ENCODE assay signal across 8 mouse cellular contexts in genomic region chr17:86755581-86756195, GRCm38 (mm10). TPM values are rescaled to one million over a fixed set of nuclear protein-coding genes. Genes with fewer than 3 reads are reported as not detected.
DNase-seq lines count a peak whose midpoint lies in the region; ATAC-seq and TF ChIP-seq lines count a peak whose summit lies in the region.

No protein-coding gene starts in this region.

- peak overlapping the region; percentile 85 for H3K4me2 ChIP-seq in forebrain, embryonic 13.5 days
- peak overlapping the region; percentile 91 for H3K4me2 ChIP-seq in limb, embryonic 11.5 days (ENCODE audit: low read depth, severe bottlenecking)

- no peak for DNase-seq in left cerebral cortex, adult 2 months (ENCODE audit: extremely low spot score in 1 of 2, low spot score in 2 of 2)
- no peak for DNase-seq in left cerebral cortex, postnatal 36 days (ENCODE audit: low spot score in 2 of 2)
- DNase-seq in limb, embryonic 11.5 days (ENCODE audit: low spot score), result peak; percentile 31
- DNase-seq in MN1 (ENCODE audit: low spot score), result no peak
- no peak for DNase-seq in adrenal gland, adult 18-20 months (ENCODE audit: low spot score in 2 of 2)

- WGBS in forebrain, embryonic 13.5 days, result 19% methylated on average over 11 of the region's 11 CpGs
- WGBS in limb, embryonic 11.5 days, result 17% methylated on average over 11 of the region's 11 CpGs
- WGBS in olfactory bulb, adult 2 months, result 53% methylated on average over 11 of the region's 11 CpGs

- peak overlapping the region; percentile 52 for H3K4me3 ChIP-seq in left cerebral cortex, adult 2 months
- H3K4me3 ChIP-seq in forebrain, embryonic 13.5 days, result peak overlapping the region; percentile 48; the same call in 1 of the 2 replicates
- H3K4me3 ChIP-seq in limb, embryonic 11.5 days (ENCODE audit: low read depth, low read length), result peak overlapping the region; percentile 49; the same call in 1 of the 2 replicates
- H3K4me3 ChIP-seq in olfactory bulb, adult 2 months (ENCODE audit: insufficient read depth, low read depth, low read length), result peak overlapping the region; percentile 54

- TF ChIP-seq CTCF in left cerebral cortex, adult 2 months (IDR thresholded peaks at IDR 0.05), result no peak
- TF ChIP-seq CTCF in olfactory bulb, adult 2 months (IDR thresholded peaks at IDR 0.05; ENCODE audit: insufficient read depth, low read depth, low read length), result no peak

- H3K27ac ChIP-seq in left cerebral cortex, adult 2 months, result peak overlapping the region; percentile 80
- H3K27ac ChIP-seq in forebrain, embryonic 13.5 days, result no peak overlapping the region
- no peak overlapping the region for H3K27ac ChIP-seq in limb, embryonic 11.5 days (replicated peaks; ENCODE audit: low read depth, low read length)
- H3K27ac ChIP-seq in olfactory bulb, adult 2 months (ENCODE audit: insufficient read depth, low read depth, low read length), result no peak overlapping the region

- no peaks in the 10 kb centered on the region for H3K9me3 ChIP-seq in forebrain, embryonic 13.5 days (replicated peaks)
- no peaks in the 10 kb centered on the region for H3K9me3 ChIP-seq in limb, embryonic 11.5 days (ENCODE audit: control insufficient read depth, low read length)

- peaks cover 29% of the 10 kb centered on the region for H3K4me1 ChIP-seq in forebrain, embryonic 13.5 days
- H3K4me1 ChIP-seq in limb, embryonic 11.5 days (ENCODE audit: control insufficient read depth, insufficient read depth, low read length), result peaks cover 9% of the 10 kb centered on the region; the same call in 1 of the 2 replicates
- H3K4me1 ChIP-seq in olfactory bulb, adult 2 months (ENCODE audit: control insufficient read depth, insufficient read depth, low read length), result peaks cover 26% of the 10 kb centered on the region

- intact Hi-C loops in left cerebral cortex, adult 2 months (cut with DNase I), result loop anchor here (5.0 kb wide), 2 partner anchors 47 to 142 kb away; no protein-coding TSS in a partner anchor
- intact Hi-C loops in left cerebral cortex, postnatal 36 days (cut with DNase I), result loop anchor here (2.0 to 10.0 kb wide), 4 partner anchors 27 to 221 kb away; no protein-coding TSS in a partner anchor

- TF ChIP-seq POLR2A in olfactory bulb, adult 2 months (IDR thresholded peaks at IDR 0.05; ENCODE audit: insufficient read depth, low read depth, low read length), result no peak

- no peaks in the 10 kb centered on the region for H3K36me3 ChIP-seq in forebrain, embryonic 13.5 days (ENCODE audit: poor library complexity, severe bottlenecking)
- no peaks in the 10 kb centered on the region for H3K36me3 ChIP-seq in limb, embryonic 11.5 days (ENCODE audit: control insufficient read depth, insufficient read depth, low read length)

- H3K27me3 ChIP-seq in forebrain, embryonic 13.5 days, result peaks cover 70% of the 10 kb centered on the region
- H3K27me3 ChIP-seq in limb, embryonic 11.5 days (ENCODE audit: control insufficient read depth, insufficient read depth, low read length), result peaks cover 21% of the 10 kb centered on the region

- ATAC-seq in forebrain, embryonic 13.5 days, result no peak
- no peak for ATAC-seq in limb, embryonic 11.5 days (ENCODE audit: insufficient number of reproducible peaks, low FRiP score, low TSS enrichment, low read depth)
- no peak for ATAC-seq in activated CD4-positive, CD25-positive, alpha-beta regulatory T cell, adult 4 months

- no peak overlapping the region for H3K9ac ChIP-seq in forebrain, embryonic 13.5 days
- no peak overlapping the region for H3K9ac ChIP-seq in limb, embryonic 11.5 days (ENCODE audit: low read length)

RNA-seq across cellular contexts. Expression of gene Epas1, which starts 2.2 kb away (rescaled TPM):
- 10 to 100 TPM; 93.6 to 97.0 TPM for total RNA-seq in left cerebral cortex, adult 2 months (2021)
- 10 to 100 TPM; 82.2 to 94.0 TPM for total RNA-seq in left cerebral cortex, postnatal 36 days (2021)
- polyA plus RNA-seq in forebrain, embryonic 13.5 days (2015; fragmentation: Nextera tagmentation; extraction: Ambion mirVana), result 3.2 and 3.5 TPM in 2 replicates
- 6.5 and 7.9 TPM in 2 replicates for polyA plus RNA-seq in limb, embryonic 11.5 days (2014; fragmentation: Nextera tagmentation; extraction: Ambion mirVana)
- polyA plus RNA-seq in olfactory bulb, adult 2 months (2012; ENCODE audit: insufficient read depth, insufficient read length, low replicate concordance, missing spikeins), result not detected in 2 replicates
- polyA plus RNA-seq in activated CD4-positive, CD25-positive, alpha-beta regulatory T cell, adult 4 months (2017; shearing (Covaris generic)), result 1 to 10 TPM; 2.1 to 3.8 TPM
- 100 to 1,000 TPM; 176 to 200 TPM for total RNA-seq in adrenal gland, adult 18-20 months (2021)
